Mouse (Mus musculus) c-Kit-positive CD71-positive TER-119-negative erythroid progenitor cells, embryonic 14.5 days (primary cell): ENCODE results near the gene Nyap2.

Experiments
- DNase-seq: peaks from one replicate; pipeline ENCODE4 v3.0.0-alpha.2; 2013; ENCODE audit warnings: low read depth

Nyap2 gene

DNA sequence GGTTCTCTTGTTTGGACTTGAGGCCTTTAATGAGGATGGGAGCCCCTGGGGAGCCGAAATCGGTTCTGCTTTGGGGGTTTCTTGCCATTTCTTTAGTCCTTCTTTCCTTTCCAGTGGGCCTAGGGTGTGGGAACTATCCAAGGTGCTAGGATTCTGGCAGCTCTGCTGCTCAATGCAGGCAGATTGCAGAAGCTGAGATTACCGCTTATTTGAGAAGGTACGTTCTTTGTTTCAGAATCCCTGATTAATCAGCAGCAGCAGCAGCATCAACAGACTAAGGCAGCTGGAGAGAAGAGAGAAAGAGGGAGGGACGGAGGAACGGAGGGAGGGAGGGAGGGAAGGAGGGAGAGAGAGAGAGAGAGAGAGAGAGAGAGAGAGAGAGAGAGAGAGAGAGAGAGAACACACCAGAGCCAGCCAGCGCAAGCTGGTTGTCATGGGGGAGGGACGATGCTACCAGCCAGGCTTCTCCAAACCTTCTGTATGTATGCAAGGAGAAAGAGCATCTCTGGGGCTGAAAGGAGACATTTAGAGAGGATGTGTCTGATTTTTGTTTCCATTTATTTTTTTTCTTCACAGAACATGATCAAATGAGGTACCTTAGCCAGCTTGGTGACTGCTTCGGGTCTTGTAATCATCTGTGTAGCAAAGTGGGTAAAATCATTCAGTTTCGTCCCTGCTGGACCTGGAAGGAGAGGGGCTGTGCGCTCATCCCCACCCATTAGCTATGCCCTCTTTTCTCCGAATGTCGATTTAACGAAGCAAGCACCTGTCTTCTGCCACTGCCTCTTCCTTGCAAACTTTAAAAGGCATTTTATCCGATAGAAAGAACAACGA is at the start of gene Nyap2:
Nyap2 (plus strand) TSS at position 120 of the 834 bp plus-strand sequence.
- no peak for DNase-seq

DNA sequence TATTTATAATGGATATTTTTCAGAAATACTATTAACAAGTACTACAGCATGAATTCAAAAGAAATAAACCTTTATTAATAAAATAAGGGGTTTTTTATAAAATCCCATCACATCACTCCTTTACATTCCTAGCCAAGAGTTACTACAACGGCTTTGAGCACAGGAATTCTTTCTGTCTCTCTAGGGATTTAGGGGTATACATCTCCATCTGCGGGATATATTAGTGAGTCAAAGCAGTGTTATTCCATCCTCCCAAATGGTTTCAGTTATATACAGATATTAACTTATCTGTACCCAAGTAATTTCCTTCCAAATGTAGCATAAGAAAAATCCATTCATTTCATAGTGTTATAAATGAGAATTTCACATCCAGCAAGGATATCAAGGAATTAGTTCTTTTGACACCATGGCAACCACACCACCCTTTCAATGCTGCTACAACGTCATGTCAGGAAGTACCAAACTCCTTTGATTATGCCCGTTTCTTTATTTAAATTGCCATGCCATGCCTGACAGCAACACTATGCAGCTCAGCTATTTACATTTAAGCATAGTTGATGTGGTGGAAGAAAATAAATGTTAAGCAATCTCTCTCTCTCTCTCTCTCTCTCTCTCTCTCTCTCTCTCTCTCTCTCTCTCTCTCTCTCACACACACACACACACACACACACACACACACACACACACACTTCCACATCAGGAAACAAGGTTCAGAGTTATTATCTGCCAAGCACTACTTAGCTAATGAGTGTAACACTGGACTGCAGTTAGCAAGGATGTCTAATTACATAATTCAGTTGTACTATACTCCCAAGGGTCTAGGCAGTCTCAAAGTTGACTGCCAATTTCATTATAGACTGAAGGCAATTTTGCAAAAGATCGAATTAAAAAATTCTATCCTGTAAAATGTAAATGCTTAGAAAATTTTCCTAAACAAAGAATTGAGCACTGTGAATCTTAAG is 33.6 kb upstream of the Nyap2 start:
- DNase-seq: no peak

DNA sequence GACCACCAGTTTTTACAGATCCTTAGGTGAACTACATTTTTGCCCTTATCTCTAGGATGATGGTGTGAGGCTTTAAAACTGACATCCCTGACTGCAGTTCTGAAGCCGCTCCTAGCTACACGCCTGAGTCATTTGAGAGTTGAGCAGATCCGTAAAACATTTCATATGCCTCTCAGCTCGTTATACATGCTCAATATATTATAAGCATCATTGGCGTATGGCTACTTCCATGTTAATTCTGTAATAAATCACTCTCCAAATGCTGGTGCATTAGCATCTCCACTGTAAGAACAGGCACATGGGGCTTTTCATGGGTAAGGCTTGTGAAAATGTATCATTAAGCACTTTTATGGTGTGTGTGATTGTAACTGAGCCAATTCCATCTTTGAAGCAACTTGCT is 18.4 kb upstream of the Nyap2 start:
- no peak for DNase-seq

DNA sequence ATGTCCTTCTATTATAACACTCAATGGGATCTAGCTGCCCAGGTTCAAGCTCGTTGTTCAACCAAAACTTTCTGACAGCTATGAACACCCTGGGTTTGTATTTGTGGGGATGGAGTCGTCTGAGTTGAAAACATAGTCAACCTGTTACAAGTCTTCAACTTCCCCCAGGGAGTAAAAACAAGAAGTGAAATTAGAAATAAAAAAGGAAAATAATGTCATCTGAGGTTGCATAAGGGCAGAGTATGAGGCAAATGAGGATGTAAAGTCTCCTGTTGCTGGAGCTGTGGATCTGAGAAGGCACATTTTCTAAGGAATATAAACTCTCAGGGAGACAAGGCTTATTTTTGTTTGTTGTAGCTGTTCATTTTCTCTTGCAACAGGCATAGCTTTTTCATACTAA is 17.9 kb upstream of the Nyap2 start:
- no peak for DNase-seq

DNA sequence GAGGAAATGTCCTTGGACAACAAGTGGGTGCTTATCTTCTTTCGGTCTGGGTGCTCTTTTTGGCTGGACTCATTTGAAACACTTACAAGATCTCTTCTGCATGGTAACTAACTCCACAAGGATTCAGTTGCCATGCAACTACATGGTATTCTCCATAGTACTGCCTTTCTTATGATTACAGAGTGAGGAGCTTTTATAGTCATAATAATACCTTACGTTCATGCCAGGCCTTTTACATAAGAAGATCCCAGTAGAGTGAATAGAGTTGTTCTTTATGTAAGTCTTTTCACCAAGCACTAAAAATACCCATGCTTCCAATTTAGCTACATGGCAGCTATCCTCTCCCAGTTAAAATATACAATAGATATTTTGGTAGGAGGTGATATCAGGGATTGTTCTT is 13.9 kb upstream of the Nyap2 start:
- DNase-seq: no peak

DNA sequence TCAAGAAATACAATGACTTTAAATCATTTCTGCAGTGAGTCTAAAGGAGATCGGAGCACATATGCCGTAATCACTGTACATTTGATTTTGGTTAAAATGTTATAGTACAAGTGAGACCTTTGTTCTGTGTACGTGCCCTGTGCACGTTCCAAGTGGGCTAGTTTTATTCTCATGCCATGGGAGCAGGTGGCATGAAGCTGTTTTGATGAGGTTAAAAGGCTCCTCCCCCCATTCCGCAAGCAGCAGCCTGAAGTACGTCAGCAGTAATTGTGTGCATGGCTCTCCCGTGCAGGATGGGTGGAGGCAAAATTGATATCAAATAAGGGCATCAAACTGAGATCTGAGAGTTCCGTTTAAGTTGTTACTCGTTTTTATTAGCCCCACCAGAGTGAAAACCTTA is 491 bp upstream of the Nyap2 start:
- DNase-seq: no peak

DNA sequence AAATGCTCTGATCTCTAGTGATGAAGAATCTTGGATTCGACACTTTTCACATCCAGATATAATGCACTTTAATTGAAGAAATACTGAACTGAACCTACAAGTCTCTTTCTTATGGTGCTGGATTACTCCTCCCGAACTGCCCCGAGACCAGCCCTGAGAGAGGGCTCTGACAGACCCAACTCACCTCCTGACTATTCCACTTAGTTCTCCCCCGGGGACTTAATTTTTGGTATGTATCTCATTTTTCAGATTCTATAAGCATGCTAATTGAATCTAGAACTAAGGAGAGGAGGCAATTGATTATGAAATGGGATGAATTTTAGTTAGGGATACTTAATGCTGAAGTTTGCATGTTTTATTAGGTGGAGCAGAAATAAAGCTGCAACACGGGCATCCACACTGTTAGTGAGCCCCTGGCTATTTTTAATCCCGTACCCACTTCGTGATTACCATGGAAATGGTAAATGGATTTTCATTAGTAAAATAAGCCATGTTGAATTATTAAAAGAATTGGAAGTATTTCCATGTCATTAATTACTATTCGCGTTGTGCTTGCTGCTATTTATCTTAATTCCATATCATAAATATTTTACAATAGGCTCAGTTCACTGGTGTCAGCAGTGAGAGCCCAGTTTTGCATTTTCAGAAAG is 1.0 kb downstream of the Nyap2 start:
- no peak for DNase-seq

DNA sequence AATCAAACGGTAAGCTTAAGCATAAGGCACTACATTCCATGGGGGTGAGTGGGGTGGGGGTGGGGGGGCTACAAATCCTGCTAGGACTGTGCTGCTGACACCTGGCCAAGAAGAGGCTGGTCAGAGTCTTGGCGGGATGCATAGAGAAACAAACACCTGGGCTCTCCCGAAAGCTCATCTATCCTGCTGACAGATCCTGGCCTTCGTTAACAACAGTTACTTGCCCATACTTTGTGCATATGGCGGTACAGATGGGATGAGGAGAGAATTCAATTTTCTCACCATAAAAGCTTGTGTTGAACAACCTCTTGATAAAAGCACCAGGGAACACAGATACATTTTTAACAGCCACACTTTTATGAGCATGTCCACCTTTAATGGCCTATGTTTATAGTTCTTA is 10.7 kb downstream of the Nyap2 start:
- DNase-seq: no peak

DNA sequence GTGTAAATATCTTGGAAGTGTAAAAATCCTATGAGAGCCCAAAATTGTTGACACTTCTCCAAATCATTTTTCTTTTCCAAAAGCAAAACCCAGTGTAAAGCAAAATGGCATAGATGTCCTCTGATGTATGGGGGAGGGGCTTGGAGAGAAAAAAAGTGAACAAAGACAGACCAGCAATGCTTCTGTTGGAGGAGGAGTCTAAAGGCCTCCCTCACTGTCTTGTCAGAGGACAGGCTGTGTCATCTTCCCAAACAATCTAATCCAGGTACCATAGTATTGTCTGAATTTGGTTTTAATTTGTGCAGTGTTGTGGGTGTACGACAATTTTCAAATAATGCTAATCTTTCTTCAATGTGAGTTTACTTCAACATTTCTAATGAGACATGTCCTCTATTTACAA is 13.7 kb downstream of the Nyap2 start:
- no peak for DNase-seq

DNA sequence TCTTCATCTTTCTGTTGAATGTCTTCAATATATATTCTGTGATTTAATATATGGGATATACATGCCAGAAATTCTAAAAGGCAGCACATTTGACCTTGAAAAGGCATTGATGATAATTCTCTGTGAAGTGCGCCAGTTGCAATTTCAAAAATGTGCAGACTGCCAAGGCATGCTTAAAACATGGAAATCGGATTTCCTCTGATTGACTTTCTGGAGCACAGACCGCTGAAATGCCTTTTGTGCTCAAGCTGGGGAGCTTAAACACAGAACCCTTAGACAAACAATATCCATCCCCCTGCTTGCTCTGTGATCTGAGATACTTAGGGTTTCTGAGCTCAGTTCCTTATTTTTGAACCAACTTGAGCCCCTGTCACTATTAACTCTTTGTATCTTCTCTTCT is 14.2 kb downstream of the Nyap2 start:
- DNase-seq: no peak

DNA sequence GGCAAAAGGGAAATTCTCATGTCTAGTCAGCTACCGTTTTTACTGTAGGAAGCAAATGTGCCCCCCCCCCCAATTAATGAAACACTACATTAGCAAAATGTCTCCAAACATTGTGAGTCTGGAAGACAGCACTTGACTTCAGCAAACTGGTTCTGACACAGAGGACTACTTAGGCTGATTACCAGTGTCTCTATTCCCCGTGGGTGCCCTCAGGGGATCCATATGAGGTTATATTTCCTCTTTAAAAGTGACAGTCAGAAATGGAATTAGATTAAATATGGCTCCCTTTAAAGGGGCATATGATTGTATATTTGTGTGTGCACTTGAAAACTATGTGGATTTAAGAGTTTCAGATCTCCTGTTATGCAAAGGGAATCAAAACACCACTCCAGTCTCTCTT is 15.3 kb downstream of the Nyap2 start:
- DNase-seq: no peak

DNA sequence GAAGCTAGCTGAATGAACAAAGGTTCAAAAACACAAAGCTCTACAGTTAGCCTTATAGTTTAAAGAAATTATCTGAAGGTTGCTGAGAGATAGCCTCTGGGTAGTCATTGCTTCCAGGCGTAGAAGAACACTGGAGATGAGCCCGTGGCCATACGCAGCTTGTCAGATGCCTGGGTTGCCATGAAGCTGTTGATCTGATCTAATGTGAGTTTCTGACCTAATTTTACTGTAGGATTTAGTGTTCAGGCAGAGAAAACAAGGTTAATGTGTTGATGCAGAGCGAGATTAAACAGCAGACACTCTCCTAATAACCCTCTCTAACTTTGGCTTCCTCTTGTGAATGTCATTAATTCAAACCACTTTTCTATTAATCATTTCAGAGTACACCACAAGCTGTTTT is 16.1 kb downstream of the Nyap2 start:
- no peak for DNase-seq

DNA sequence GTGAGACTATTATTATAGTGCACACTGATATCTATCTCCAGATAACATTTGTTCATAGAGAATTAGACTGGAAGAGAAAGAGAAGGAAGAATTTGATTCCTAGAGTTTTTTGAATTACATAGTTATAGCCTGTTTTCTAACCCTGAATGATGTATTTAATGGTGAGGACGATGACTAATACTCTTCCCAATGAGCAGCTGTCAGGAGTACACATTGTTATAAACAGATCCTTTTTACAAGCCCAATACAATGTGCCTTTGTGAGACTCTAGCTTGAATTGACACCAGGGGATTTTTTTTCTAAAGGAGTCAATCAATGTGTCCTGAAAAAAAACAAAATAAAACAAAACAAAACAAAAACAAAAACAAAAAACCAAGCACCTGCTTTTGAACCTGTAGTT is 22.2 kb downstream of the Nyap2 start:
- DNase-seq: no peak

DNA sequence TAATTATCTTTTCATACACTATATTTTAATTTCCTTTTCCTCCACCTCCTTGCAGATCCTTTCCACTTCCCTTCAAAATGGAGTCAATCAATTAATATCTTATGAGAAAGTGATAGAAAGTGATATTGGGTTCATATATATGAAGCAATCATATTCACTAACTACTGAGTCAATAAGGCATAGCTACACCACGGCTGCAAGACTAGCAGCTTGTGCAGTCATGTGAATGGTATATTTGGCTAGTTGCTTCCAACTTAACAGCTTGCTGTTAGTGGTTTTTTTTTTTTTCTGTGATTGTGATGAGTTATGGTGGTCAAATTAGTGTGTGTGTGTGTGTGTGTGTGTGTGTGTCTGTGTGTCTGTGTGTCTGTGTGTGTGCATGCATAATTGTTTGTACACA is 25.0 kb downstream of the Nyap2 start:
- DNase-seq: no peak

DNA sequence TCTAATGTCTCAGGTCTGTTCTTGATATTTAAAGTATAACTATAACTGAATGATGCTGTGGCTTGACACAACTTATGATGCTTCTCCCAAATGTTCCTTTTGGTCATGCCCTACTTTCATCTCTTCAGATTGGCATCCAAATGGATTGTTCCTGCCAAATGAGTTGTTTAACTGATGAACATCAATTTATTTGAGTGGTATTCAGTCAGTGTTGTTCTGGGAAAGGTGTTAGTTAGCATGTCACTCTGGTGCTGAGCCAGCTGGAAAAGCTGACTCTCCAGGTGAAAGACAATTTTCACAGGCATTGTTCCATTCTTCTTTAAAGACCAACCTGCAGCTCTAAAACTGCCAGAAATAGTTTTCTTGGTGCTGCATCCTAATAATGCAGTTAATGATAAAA is 43.0 kb downstream of the Nyap2 start:
- no peak for DNase-seq

DNA sequence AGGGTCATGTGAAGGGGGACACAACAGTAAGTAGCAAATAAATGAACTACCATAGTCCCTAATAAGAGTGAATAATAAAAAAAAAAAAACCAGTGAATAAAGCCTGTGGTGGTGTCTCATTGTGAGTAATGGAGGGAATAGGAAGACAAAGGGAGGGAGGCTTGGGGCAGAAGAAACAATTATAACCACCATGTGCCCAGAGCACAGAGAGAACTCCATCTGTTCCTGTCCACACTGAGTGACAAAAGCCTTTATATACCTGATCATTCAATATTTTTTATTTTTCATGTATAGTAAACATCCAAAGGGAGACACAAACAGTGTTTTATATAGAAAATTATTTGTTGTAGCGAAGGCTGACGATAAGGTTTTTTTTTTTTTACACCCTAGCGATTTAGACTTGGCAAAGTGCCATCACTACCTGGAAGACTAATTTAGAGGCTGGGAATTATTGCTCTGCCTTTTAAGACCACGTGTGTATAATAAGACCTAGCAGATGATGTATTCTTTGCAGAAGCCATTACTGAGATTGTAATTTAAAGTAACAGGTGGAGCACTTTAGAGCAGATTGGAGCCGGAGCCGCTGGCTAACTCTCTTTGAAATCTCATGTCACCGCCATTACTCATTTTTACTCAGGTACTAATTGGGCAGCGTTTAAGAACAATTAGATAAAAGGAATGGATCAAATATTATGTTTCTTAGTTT is 55.4 kb downstream of the Nyap2 start:
- DNase-seq: no peak

DNA sequence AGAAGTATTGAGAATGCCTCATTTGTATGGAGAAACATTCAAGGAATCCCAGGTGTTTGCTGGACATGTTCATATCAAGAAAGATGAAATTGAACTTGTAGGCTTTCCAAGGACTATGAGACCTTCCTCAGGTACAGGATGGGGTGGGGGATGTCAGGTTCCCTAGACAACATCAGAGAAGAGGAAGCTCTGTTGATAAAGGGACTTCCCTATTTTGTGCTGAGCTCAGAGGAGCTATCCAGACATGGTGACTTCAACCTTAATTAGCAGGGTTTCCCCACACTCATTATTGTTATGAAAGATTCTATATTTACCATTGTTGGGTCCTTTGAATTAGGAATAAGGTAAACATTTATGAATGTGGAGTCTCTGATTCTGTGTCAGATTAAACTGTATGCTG is 67.1 kb downstream of the Nyap2 start:
- no peak for DNase-seq

DNA sequence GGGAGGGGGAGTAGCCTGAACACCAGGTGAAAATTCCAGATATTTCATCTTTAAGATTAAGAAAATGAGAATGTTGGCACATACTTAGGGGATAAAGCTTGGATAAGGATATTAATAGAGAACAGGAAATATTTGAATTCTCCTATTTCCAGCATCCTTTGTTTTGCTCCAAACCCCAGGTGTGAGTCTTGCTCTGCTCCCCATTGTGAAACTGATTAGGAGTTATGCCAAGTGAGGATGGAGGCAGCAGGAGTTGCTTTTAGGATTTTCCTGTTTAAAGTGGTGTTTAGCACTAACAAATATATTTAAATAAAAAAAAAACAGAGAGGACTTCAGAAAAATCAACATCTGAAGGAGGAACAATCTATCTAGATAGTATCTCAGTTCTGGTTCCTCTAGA is 68.8 kb downstream of the Nyap2 start:
- no peak for DNase-seq

DNA sequence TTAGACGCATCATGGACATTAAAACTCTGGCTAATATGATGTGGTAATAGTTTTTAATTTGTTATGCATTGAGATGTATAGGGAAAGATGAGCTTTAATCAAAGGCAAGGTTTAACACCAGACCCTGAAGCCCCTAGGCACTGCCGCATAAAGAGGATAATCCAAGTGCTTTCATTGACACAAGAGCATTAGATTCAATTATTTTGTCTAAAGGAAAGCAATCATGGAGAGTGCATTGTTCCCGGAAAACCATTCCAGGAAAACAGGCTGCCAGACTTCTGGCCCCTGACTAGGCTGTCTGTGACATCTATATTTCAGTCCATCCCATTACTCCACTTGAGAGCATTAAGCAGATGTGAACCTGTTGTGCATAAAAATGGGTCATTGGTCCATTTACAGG is 92.5 kb downstream of the Nyap2 start:
- no peak for DNase-seq

DNA sequence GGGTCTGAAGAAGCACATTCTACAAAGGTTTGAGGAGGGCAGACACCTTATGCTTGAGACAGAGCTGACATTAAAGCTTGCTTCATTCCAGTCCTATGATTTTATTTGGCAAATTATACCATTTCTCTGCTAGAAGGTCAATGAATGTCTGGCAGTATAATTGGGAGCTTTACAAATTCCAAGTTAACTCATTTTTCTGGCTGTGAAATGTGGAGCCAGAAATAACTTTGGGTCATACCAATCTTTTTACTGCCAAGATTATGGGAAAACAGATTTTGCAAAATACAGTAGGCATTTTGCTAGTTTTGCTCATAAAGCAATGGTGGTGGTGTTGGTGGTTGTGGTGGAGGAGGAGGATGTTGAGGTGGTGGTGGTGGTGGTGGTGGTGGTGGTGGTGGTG is 96.0 kb downstream of the Nyap2 start:
- DNase-seq: no peak

DNA sequence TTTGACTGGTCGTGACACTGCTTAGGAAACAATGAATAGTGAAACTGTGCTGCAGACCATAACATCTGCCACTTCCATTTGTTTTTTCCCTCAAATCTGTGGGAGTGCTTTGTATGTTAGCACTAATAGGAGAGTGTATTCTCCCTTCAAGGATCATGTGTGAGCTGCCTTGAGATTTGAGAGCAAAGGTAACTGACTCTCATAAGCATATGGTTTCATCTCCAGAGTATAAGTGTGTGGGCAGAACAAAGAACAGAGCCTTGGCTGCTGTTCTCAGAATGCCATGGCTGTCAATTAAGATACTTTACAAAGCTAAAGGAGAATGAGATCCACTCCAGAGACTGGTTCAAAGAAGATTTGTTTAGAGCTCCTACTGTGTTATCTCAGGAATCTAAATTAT is 96.6 kb downstream of the Nyap2 start:
- DNase-seq: no peak

DNA sequence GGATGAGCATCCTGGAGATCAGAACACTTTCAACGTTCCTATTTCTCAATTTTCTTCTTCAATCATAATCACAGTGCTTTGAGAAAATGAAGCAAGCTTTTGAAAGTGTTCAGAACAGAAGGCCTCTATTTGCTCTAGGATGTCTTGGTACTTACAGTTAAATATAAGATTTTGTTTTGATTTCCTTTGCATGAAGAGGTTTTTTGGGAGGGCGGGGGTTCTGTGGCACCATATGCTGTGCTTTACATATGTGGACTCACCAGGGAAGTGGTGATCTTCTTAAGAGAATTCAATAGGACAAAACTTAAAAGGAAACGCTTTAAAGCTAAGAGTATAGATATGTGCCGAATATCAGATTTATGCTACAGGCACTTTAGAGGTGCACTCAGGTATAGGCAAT is 103.0 kb downstream of the Nyap2 start:
- no peak for DNase-seq
